Mouse (Mus musculus) heart, embryonic 16.5 days (tissue): ENCODE results near the gene 1700056E22Rik. TPM values are rescaled to one million over a fixed set of nuclear protein-coding genes. Genes with fewer than 3 reads are reported as not detected.

Source experiments
- ATAC-seq: fragments of 200-750 bp; cut with Nextera tagmentation; replicated peaks from 2 replicates; pipeline ENCODE4 v1.8.0; 2017; ENCODE audit warnings: moderate number of reproducible peaks; ENCODE audit not compliant: insufficient read depth, low FRiP score; ENCODE audit errors: extremely low read depth
- H3K27ac ChIP-seq: fragments of 300-500 bp; sonication (generic); 2 replicates; pipeline ENCODE4 v1.5.1; 2014; ENCODE audit warnings: mild to moderate bottlenecking, low read length, control low read depth, moderate library complexity
- H3K27me3 ChIP-seq: fragments of 300-500 bp; sonication (generic); 2 replicates; pipeline ENCODE4 v1.6.1; 2014; ENCODE audit warnings: low read length, mixed read lengths; ENCODE audit not compliant: control insufficient read depth, insufficient read depth
- H3K36me3 ChIP-seq: fragments of 300-500 bp; sonication (generic); 2 replicates; pipeline ENCODE4 v1.6.1; 2014; ENCODE audit not compliant: control insufficient read depth, insufficient read depth
- H3K4me1 ChIP-seq: fragments of 300-500 bp; sonication (generic); 2 replicates; pipeline ENCODE4 v1.6.1; 2014; ENCODE audit warnings: low read length, mixed read lengths; ENCODE audit not compliant: control insufficient read depth, insufficient read depth
- H3K4me2 ChIP-seq: fragments of 300-500 bp; sonication (generic); 2 replicates; pipeline ENCODE4 v1.6.1; 2014; ENCODE audit warnings: low read depth, mild to moderate bottlenecking, control low read depth, low read length
- H3K4me3 ChIP-seq: fragments of 300-500 bp; sonication (generic); 2 replicates; pipeline ENCODE4 v1.5.1; 2014; ENCODE audit warnings: mild to moderate bottlenecking, control low read depth, low read length
- H3K9ac ChIP-seq: fragments of 300-500 bp; sonication (generic); 2 replicates; pipeline ENCODE4 v1.6.1; 2014; ENCODE audit warnings: low read length, control low read depth
- H3K9me3 ChIP-seq: fragments of 300-500 bp; sonication (generic); replicated peaks from 2 replicates; pipeline ENCODE4 v1.6.1; 2016; ENCODE audit warnings: low read length; ENCODE audit not compliant: control insufficient read depth
- WGBS: fragments of 180-500 bp; shearing (Covaris S2); extraction: QIAGEN DNeasy Blood & Tissue Kit; methylation state at CpG from one replicate; pipeline ENCODE4 v1.1.7; 2014; 5-methylcytosine and 5-hydroxymethylcytosine counted together
- polyA plus RNA-seq: library from polyadenylated mRNA; unstranded; fragments of >200 nt; fragmentation: Nextera tagmentation; extraction: Ambion mirVana; gene quantifications from 2 replicates; pipeline ENCODE4 v1.2.1, GENCODE M21; 2015

1700056E22Rik gene
- polyA plus RNA-seq, 1 experiment from 2014 or later: 2.2 TPM

DNA sequence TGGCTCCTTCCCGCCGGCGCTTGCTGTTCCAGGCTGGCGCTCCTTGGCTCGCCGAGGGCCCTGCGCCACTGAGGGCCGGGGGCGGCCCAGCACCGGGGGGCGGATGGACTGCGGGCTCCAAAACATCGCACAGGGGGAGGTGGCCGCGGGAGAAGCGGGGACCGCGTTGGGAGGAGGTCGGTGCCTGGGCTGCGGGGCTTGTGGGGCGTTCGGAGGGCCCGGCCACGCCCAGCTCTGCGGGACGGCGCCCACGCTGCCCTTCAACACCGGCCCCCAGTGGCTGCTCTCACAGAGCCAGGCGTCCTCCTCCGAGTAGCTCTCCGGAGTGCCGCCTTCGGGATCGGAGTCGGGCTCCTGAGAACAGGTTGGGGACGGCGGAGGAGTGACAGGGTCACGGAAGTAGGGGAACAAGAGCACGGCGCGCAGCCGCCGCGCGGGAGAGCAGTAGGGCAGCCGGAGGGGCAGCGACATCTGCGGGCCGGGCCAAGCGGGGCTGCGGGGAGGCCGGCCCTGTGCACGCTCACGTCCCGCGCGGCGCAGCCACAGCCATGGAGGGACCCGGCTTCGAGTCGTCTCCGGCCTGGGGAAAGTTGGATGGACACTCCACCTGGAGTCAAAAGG lies 601 bp downstream of the 1700056E22Rik start:
- H3K9ac ChIP-seq: peak overlapping the region; percentile 99
- H3K36me3 ChIP-seq: peaks cover 8% of the 10 kb centered on the region
- H3K27ac ChIP-seq: peak overlapping the region; percentile 99
- no peaks in the 10 kb centered on the region for H3K27me3 ChIP-seq
- H3K4me1 ChIP-seq: peaks cover 29% of the 10 kb centered on the region
- peak overlapping the region; percentile 83 for H3K4me3 ChIP-seq
- H3K4me2 ChIP-seq: peak overlapping the region; percentile 78
- WGBS: under 1% methylated on average over 63 of the region's 63 CpGs
- H3K9me3 ChIP-seq: no peaks in the 10 kb centered on the region
- peak; percentile 67 for ATAC-seq

DNA sequence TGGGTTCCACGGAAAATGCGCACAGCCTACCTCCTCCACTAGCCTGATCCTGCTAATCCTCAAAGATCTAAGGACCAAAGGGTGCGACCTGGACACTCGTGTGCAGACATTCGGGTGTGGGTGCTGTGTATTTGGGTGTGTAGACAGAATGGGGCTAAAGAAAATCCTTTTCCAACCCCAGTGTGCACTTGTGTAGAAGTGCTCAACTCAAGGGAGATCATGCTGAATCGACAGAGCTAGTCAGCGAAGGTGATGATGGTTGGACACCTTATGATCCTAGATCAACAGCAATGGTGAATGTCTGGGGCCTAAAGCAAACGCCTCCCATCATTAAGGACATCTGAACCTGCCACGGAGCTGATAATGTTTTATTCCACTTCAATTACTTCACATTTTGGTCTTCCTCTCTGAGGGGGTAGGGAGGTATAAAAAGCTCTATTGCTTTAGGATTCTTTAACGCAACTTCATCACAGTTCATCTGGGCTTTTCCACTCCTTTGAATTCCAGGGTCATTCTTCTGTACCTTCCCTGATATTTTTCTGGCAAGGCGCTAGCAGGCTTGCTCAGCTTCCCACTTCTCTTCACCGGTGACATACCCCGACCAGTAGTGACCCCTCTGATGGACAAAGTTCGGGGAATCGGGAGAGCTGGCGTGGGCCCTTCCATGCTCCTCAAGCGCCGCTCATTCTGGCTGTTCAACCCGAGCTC lies 1.3 kb downstream of the 1700056E22Rik start:
- Histone ChIP-seq H3K4me1 (peaks cover 25% of the 10 kb centered on the region), H3K36me3 (peaks cover 8% of the 10 kb centered on the region), H3K4me2 (peak overlapping the region; percentile 78), H3K27ac (peak overlapping the region; percentile 99), H3K9me3 (no peaks in the 10 kb centered on the region), H3K27me3 (no peaks in the 10 kb centered on the region), H3K9ac (peak overlapping the region; percentile 99), H3K4me3 (peak overlapping the region; percentile 83)
- WGBS: 28% methylated on average over 19 of the region's 19 CpGs
- no peak for ATAC-seq

DNA sequence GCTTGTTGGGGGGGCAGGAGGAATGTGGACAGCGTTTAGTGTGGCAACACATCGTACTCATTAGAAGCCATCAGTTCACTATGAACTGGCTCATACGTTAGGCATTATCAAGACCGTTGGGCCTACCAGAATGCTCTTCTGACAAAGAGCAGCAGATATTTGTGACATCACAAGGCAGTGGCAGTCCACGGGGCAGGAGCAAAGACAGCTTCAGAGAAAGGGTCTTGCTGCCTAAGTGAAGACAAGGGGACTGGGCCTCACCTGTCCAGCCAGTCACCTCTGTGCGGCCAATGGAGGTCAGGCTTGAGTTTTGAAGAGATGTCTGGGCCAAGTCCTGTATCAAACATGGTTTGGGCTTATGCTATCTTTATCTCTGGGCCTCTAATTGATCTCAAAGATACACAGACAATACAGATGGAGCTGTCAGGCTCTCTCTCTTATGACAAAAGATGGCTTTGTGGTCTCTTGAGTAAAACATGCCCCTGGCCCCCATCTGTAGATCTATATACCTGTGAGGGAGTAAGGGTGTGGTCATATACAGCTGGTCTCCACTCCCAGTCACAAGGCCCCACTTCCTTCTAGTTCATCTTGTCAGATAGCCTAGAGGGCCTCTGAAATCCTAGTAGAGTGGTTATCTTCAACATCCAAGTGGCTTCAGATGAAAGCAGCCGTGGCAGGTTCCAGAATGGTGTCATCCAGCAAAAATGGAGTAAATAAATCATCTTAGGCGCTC lies 3.9 kb downstream of the 1700056E22Rik start:
- Histone ChIP-seq H3K4me2 (no peak overlapping the region), H3K27ac (no peak overlapping the region), H3K4me3 (no peak overlapping the region), H3K4me1 (peaks cover 5% of the 10 kb centered on the region), H3K9me3 (no peaks in the 10 kb centered on the region), H3K9ac (no peak overlapping the region), H3K36me3 (no peaks in the 10 kb centered on the region), H3K27me3 (no peaks in the 10 kb centered on the region)
- WGBS: 88% methylated on average over 8 of the region's 8 CpGs
- ATAC-seq: no peak

DNA sequence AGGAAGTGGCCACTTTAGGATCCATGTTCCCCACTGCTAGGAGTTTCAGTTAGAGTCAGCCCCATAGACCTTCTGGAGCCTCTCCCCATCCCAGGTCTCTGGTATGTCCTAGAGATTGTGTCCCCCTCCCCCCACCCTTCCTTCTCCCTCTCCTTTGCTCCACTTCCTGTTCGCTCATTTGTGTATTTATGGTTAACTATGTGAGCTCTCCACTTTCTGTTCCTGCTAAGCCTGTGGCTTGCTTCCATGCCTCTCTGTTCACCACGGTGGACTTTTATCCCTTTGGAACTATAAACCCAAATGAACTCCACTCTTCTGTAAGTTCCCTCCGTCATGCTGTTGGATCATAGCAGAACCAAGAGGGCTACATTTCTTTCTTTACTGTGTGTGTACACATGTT lies 7.1 kb downstream of the 1700056E22Rik start:
- Histone ChIP-seq H3K9ac (no peak overlapping the region), H3K27me3 (no peaks in the 10 kb centered on the region), H3K9me3 (no peaks in the 10 kb centered on the region), H3K36me3 (no peaks in the 10 kb centered on the region), H3K4me1 (no peaks in the 10 kb centered on the region), H3K4me2 (no peak overlapping the region), H3K27ac (no peak overlapping the region), H3K4me3 (no peak overlapping the region)
- 86% methylated on average over 3 of the region's 3 CpGs for WGBS
- ATAC-seq: no peak

DNA sequence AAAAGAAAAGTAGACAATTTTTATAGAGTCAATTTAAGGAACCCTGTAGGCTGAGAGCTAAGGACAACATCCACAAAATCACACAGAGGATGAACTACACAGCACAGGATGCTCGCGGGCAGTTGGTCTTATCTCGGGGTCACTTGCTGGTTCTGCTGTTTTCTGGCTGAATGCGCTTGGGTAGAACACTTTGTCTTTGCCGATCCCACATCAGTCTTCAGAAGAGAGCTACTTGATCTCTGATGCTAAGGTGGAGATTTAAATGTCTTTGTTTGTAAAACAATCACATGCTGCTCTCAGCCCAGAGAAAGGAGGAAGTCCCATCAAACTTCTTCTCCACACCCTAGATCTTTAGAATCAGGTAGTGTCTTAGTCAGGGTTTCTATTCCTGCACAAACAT lies 9.0 kb downstream of the 1700056E22Rik start:
- Histone ChIP-seq H3K27me3 (no peaks in the 10 kb centered on the region), H3K4me1 (no peaks in the 10 kb centered on the region), H3K4me3 (no peak overlapping the region), H3K36me3 (no peaks in the 10 kb centered on the region), H3K27ac (no peak overlapping the region), H3K9ac (no peak overlapping the region), H3K9me3 (no peaks in the 10 kb centered on the region), H3K4me2 (no peak overlapping the region)
- ATAC-seq: no peak
- 83% methylated on average over 5 of the region's 5 CpGs for WGBS

DNA sequence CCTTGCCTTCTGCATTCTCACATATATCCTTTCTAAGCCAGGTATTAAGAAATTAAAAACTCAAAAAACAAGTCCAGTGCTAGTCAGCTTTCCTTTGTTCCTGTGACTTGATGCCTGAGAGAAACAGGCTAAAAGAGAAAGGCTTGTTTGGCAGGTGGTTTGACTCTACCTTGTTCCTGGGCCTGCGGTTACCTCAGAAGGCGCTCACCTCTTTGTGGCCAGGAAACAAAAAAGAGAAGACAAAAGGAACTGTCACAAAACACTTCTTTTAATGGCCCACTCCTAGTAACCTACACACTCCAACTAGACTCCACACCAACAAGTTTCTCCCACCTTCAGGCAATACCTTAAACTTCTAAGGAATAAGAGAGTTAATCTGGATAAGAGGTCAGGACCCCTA lies 9.5 kb downstream of the 1700056E22Rik start:
- ATAC-seq: no peak
- H3K4me3 ChIP-seq: no peak overlapping the region
- no peaks in the 10 kb centered on the region for H3K36me3 ChIP-seq
- no peak overlapping the region for H3K27ac ChIP-seq
- no peaks in the 10 kb centered on the region for H3K9me3 ChIP-seq
- no peaks in the 10 kb centered on the region for H3K27me3 ChIP-seq
- no peak overlapping the region for H3K9ac ChIP-seq
- no peaks in the 10 kb centered on the region for H3K4me1 ChIP-seq
- no peak overlapping the region for H3K4me2 ChIP-seq
- 89% methylated on average over 2 of the region's 2 CpGs for WGBS

DNA sequence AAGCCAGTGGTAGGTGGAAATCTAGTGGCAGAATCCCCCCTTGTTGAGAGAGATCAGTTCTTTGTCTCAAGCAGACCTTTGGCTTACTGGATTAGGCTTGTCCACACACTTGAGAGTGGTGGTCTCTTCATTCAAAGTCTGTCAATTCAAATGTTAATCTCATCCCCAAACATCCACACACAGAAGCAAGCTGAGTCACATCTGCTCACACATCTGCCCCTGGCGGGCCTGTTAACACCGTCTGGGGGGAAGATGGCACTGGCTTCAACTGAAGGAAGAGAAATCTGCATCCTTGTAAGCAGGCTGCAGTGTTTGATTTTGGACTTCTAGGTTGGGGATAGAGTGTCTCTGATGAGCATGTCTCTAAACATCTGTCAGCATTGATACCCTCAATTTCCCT lies 10.1 kb downstream of the 1700056E22Rik start:
- no peak for ATAC-seq
- Histone ChIP-seq H3K27me3 (no peaks in the 10 kb centered on the region), H3K4me2 (no peak overlapping the region), H3K9me3 (no peaks in the 10 kb centered on the region), H3K27ac (no peak overlapping the region), H3K4me1 (no peaks in the 10 kb centered on the region), H3K9ac (no peak overlapping the region), H3K4me3 (no peak overlapping the region), H3K36me3 (no peaks in the 10 kb centered on the region)
- WGBS: 54% methylated on average over 2 of the region's 2 CpGs

DNA sequence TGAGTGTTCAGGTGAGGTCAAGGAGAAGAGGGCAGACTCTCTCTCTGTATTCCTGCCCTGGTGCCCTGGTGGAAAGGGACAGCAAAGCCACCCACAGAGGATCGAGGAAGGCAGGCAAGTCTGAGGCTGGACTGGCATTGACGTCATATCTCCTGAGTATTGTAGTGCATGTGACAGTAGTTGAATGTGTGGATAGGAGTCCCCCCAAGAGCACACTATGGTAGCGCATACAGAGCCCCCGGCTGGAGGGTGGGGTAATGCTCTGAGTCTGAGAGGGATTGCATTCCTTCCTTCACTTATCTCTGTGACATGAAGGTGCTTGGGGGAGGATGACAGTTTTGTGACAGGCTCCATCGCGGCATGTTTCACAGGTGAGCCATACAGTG lies 14.4 kb downstream of the 1700056E22Rik start:
- no peak overlapping the region for H3K4me2 ChIP-seq
- peak; percentile 21; the same call in 1 of the 2 replicates for ATAC-seq
- H3K4me3 ChIP-seq: no peak overlapping the region
- H3K9ac ChIP-seq: no peak overlapping the region
- H3K27ac ChIP-seq: no peak overlapping the region
- no peaks in the 10 kb centered on the region for H3K9me3 ChIP-seq
- H3K36me3 ChIP-seq: no peaks in the 10 kb centered on the region
- WGBS: 9% methylated on average over 6 of the region's 6 CpGs
- no peaks in the 10 kb centered on the region for H3K27me3 ChIP-seq
- H3K4me1 ChIP-seq: no peaks in the 10 kb centered on the region
